Mouse (Mus musculus): Measurements from ENCODE around the gene Ninj2. TPM values are rescaled to one million over a fixed set of nuclear protein-coding genes. Genes with fewer than 3 reads are reported as not detected.

Ninj2 gene
- total RNA-seq, 2 experiments from 2014 or later: 0.66 to 1.7 TPM

DNA sequence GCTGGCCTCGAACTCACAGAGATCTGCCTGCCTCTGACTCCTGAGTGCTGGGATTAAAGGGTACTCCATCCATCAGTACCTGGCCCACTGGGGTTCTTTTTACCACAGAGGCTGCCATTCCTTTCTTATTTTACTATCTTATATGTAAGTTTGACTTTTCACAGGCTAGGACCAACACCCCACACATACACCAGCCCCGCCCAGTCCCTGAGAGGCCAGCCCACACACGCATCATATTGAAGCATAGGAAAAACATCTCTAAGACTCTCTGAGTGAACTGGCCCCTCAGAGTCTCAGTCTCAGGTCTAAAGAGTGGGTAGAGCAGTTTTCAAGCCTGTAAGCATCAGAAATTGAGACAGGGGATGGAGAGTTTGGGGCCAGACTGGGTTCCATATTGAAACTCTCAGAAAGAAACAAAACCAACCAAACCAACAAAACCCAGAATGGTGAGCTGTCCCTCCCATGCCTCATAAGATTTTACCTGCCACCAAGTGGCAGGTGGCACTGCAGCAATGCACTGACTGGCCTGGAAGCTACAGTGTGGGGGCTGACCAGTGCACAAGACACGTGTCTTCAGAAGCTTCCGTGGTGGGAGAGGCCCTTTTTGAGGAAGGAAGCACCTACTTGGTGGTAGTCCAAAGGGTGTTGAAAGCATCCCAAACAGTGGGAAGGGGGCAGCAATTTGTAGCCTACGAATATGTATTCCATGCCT lies 86.0 kb downstream of the Ninj2 start:
- DNase-seq: no peak

GRCm38 (mm10) chr6:120179756-120180206 lies 86.6 kb downstream of the Ninj2 start:
- no peak for DNase-seq

GRCm38 (mm10) chr6:120180492-120180891 lies 87.3 kb downstream of the Ninj2 start:
- no peak for DNase-seq

DNA sequence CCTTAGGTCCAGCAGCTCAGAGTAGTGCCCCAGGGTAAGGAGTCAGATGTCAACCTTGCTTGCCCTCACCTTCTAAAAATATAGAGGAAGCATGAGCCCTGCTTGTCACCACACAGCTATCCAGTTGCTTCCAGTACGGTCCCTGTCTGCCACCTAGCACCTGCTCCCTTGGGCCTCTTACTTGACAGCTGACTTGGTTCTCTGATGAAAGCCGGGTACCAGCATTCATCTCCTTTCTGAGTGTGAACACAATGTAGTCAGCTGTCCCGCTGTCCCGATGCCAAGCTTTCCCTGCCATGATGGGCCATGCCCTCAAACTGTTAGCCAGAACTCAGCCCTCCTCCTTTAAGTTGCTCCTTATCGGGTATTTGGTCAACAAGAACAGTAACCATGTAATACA lies 89.0 kb downstream of the Ninj2 start:
- DNase-seq: no peak

DNA sequence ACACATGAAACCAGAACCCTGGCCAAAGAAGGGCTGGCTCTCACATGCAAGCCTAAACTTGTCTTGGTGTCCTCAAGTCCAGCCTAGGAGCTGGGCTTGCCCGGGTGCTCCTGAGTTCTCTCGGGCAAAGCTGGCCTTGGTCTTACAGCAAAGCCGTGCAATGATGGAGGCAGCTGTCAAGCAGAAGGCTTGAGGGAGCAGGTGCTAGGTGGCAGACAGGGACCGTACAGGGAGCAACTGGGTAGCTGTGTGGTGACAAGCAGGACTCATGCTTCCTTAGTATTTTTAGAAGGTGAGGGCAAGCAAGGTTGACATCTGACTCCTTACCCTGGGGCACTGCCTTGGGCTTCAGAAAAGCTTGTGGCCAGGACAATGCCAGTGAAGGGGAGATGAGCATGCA lies 90.6 kb downstream of the Ninj2 start:
- DNase-seq: no peak

DNA sequence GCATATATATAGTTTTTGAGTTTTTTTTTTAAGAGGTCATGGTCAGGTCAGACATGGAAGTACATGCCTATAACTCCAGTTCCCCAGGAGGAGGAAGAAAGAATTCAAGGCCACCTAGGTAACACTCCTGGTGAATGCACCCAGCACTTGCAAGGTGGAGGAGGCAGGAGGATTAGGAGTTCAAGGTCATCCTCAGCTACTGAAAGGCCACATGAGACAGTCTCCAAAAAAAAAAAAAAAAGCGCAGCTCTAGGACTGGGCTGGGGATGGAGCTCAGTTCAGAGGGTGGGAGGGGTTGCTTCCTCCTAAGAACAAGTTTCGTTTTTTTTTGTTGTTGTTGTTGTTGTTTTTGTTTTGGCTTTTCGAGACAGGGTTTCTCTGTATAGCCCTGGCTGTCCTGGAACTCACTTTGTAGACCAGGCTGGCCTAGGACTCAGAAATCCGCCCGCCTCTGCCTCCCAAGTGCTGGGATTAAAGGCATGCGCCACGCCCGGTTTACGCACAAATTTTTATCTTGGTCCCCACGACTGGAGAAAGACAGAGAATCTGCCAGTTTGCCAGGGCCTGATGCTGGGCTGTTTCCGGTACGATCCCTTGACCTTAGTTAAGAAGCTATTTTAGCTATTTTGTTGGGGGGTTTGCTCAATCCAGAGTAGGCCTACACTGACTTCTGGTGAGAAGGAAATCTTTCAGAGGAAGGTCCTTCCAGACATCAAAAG lies 92.0 kb downstream of the Ninj2 start:
- no peak for DNase-seq

GRCm38 (mm10) chr6:120185756-120186155 lies 92.6 kb downstream of the Ninj2 start:
- no peak for DNase-seq

- DNase-seq: no peak
Observed at GRCm38 (mm10) chr6:120186594-120186993, 93.4 kb downstream of the Ninj2 start.

- DNase-seq: no peak
Observed at GRCm38 (mm10) chr6:120187587-120188176, 94.5 kb downstream of the Ninj2 start.

DNA sequence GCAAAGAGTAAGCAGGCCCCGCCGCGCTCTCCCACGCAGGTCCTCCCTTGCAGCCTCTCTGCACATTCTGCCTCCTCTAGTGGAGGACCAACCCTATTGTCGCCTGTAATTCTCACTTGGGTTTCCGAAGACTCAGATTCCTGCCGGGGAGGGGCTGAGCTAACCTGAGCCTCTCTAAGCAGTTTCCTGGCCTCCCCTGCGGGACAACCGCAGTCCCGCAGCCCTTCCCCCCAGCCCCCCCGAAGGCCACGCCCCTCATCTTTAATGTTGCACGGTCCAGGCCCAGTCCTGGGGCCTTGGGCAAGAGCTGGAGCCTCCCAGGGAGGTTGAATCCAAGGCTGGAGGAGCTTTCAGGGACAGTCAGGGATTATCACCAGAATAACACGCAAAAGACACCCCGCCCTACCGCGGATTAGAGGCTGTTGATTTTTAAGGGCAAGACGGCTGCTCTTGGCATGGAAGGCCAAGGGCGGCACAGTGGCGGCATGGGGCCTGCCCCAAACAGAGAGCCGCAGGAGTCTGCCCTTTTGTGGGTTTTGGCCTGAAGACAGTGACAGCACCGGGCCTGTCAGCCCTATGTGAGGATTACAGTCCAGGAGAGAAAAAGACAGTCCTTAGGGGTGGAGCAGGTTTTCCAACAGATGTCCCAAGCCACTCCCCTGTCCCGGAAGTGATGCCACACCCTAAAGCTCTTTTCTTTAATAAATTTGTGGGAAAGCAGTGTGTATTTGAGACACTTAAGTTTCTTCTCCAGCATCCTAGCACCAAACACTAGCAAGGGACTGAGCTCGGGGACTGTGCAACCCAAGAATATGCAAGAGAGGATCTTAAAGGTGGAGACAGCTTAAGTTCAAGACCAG lies 95.5 kb downstream of the Ninj2 start:
- no peak for DNase-seq

DNA sequence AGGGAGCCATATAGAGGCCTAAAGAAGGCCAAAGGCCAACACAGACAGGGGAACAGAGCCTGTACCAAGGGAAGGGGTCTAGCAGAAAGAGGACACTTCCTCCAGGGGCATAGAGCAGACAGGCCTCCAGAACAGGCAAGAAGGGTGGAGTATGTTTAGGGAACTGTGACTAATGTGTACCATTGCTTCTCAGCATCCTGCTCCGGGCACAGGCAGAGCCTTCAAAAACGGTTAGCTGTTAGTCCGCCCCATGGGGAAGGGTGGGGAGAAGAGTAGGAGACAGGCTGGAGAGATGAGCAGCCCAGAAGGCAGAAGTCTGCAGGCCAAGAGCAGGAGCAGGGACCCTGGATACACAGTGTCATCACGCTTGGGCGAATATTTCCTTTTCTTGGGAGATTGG lies 96.1 kb downstream of the Ninj2 start:
- DNase-seq: no peak

DNA sequence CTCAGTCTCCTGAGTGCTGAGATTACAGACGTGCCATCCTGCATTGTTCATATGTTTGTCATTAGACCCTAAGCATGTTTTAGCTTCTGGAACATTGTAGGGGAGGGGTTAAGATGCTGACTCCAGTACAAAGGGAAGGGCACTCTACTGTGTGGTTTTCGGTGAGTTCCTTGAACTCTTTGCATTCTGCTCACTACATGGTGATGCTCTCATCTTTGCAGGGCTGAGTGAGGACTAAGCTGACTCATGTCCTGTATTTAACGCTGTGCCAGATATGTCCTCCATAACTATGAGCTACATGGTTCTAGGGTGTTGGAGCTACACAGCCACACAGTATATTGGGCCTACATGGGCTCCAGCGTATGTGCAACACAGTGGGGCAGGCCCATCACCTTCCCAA lies 97.2 kb downstream of the Ninj2 start:
- no peak for DNase-seq

- no peak for DNase-seq
Observed at GRCm38 (mm10) chr6:120190912-120191311, 97.8 kb downstream of the Ninj2 start.

DNA sequence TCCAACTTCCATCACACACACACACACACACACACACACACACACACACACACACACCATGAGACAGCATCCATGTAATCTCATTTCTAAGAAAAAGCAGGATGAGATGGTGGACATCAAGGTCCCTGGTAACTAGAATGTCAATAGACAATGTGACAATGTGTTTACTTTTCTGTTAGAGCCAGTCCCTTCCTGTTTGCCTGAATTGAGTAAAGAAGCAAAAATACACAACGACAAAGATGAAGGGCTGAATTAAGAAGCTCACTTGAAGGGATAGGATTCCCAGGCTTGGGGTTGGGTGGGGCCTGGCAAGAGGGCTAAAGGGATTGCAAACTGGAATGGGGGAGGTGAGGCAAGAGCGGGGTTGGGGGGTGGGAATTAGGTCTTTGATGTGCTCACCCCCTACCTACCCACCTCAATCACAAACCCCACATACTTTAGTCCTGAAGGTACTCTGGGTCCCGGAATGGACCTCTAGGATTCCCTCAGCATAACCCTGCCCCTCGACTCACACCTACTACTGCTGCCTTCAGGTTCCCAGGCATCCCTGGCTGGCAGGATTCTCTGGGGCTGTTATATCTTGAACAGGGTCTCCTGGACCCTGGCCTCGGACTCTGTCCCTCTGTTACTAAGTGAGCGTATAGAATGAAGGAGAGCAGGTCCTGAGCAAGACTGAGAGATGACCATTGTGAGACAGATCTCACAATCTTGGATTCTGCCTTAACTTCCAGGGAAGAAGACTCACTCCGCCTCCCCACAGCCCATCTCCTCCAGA lies 98.4 kb downstream of the Ninj2 start:
- DNase-seq: no peak

DNA sequence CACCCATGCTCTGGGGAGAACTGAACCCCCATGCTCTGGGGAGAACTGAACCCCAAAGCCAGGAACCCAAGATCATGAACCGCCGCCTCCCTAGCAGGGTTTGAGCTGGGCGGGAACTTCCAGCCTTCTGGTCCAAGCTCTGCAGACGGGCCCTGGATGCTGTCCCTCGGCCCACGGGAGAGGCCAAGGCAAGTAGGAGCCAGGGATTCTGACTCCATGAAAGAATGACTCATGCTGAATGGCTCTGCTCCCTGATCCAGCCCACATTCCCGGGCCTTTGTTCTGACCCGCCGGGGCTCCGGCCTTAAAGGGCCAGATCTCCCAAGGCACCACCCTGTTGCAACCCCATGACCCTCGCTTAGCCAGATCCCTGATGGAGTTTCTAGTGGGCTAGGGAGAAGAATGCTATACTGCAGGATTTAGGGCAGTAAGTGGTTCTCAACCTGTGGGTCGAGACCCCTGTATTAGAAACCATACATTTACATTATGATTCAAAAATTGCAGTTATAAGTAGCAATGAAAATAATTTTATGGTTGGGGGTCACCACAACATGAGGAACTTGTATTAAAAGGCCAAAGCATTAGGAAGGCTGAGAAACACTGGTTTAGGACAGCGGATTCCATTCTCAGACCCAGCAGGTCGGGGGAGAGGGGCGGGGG lies 99.2 kb downstream of the Ninj2 start:
- peak; percentile 24 to 40 for DNase-seq

DNA sequence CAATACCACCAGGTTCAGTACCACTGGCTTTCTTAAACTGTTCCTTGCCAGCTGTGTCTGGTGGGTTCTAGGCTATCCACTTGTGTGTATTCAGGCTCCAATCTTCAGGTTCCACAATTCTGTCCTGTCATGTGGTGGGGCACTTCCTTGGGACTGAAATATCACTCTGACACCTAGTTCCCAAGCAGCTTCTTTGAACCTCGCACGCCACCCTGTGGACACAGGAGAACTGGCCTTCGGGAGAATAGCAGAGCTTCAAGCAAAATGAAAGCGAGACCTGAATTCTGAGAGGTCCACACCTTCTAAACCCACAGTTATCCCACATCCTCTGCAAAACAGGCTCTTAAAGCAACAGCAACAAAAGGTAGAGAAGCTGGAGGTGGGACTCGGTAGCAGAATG lies 100.0 kb downstream of the Ninj2 start:
- peak; percentile 68 to 78 for DNase-seq

DNA sequence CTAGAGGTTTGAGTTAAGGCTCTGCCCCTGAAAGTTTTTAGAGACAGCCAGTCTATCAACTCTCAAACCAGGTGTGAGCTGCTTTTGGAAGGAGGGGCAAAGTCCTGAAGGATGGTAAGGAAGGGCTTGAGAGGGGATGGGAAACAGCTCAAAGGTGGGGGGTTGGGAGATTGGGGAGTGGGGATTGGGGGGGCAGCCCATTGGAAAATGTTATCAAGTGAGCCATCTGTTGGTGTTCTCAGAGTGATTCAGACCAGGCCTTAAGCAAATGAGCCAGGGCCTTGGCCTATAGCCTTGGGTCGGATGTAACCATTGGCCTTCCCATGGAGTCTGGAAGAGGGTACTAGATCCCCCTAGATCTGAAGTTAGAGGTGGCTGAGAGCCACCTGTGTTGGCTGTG lies 100.6 kb downstream of the Ninj2 start:
- DNase-seq: no peak

GRCm38 (mm10) chr6:120194305-120194704 lies 101.2 kb downstream of the Ninj2 start:
- no peak for DNase-seq

DNA sequence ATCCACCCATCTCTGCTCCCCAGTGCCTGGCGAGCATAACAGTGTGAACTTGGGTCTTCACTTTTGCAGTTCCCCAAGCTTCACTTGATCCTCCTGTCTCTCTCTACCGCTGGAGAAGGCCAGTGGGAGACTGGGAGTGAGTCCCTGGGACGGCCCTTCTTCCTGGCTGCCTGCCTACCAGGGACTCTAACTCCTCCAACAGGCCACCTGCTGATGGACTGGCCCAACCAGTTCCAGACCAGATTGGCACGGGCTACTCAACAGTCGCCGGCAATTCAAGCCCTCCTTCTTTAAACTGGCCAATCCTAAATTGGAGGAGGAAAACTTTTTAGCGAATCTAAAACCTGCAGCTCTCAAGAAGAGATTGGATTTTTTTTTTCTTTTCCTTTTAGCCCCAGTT lies 101.8 kb downstream of the Ninj2 start:
- DNase-seq: no peak

DNA sequence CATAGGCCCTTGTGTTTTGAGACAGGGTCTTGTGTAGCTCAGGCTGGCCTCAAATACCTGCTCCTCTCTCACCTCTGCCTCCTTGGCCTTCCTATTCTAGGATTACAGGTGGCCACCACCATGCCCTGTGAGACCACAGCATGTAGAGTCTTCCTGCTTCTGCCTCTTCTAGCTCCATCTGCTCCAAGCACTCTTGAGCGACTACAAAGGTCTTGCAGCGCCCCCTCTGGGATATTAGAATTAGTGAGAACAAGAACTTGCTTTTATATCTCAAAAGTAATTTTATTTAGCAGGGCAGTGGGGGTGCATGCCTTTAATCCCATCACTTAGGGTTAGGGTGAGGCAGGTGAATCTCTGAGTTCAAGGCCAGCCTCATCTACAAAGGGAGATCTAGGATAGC lies 103.7 kb downstream of the Ninj2 start:
- DNase-seq: no peak

DNA sequence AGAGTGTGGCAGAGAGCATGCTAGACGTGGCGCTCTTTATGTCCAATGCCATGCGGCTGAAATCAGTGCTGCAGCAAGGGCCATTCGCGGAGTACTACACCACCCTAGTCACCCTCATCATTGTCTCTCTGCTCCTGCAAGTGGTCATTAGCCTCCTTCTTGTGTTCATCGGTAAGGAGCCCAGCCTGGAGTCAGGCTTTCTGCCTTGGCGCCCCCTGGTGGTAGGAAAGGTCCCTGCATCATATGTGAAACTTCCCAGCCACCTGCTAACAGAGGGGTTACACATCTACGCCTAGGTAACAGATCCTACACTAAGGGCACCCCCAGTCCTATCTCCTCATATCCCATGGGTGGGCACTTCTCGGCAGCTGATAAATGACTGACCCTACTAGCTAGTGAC lies 104.8 kb downstream of the Ninj2 start:
- DNase-seq: peak; percentile 56 to 70

Data from layer of hippocampus, postnatal 36 days (tissue).